Mouse (Mus musculus) midbrain, embryonic 13.5 days (tissue): Measurements from ENCODE around the gene Dazl. TPM values are rescaled to one million over a fixed set of nuclear protein-coding genes. Genes with fewer than 3 reads are reported as not detected.
"Not testable (repeated sequence)": the region's sequence is repeated elsewhere in the genome, so short reads cannot be mapped to it uniquely, and the experiment has no call there.

Experiments
- ATAC-seq: fragments of 200-750 bp; cut with Nextera tagmentation; 2 replicates; pipeline ENCODE4 v1.8.0; 2017; ENCODE audit warnings: mild to moderate bottlenecking, moderate TSS enrichment, moderate library complexity
- H3K27ac ChIP-seq: fragments of 300-500 bp; sonication (generic); 2 replicates; pipeline ENCODE4 v1.5.1; 2015; ENCODE audit warnings: inconsistent platforms, mild to moderate bottlenecking, moderate library complexity
- H3K27me3 ChIP-seq: fragments of 300-500 bp; sonication (generic); 2 replicates; pipeline ENCODE4 v1.6.1; 2015; ENCODE audit warnings: mild to moderate bottlenecking, inconsistent platforms
- H3K36me3 ChIP-seq: fragments of 300-500 bp; sonication (generic); 2 replicates; pipeline ENCODE4 v1.6.1; 2015; ENCODE audit warnings: mild to moderate bottlenecking, inconsistent platforms
- H3K4me1 ChIP-seq: fragments of 300-500 bp; sonication (generic); replicated peaks from 2 replicates; pipeline ENCODE4 v1.6.1; 2015; ENCODE audit warnings: inconsistent platforms
- H3K4me2 ChIP-seq: fragments of 300-500 bp; sonication (generic); replicated peaks from 2 replicates; pipeline ENCODE4 v1.6.1; 2015; ENCODE audit warnings: moderate library complexity, mild to moderate bottlenecking, inconsistent platforms
- H3K4me3 ChIP-seq: fragments of 300-500 bp; sonication (generic); replicated peaks from 2 replicates; pipeline ENCODE4 v1.5.1; 2015; ENCODE audit warnings: mild to moderate bottlenecking, inconsistent platforms
- H3K9ac ChIP-seq: fragments of 300-500 bp; sonication (generic); replicated peaks from 2 replicates; pipeline ENCODE4 v1.6.1; 2015; ENCODE audit warnings: mild to moderate bottlenecking, inconsistent platforms
- H3K9me3 ChIP-seq: fragments of 300-500 bp; sonication (generic); 2 replicates; pipeline ENCODE4 v1.6.1; 2016; ENCODE audit warnings: mild to moderate bottlenecking, inconsistent platforms
- WGBS: fragments of 180-500 bp; shearing (Covaris S2); methylation state at CpG from one replicate; pipeline ENCODE4 v1.1.7; 2015; 5-methylcytosine and 5-hydroxymethylcytosine counted together
- polyA plus RNA-seq: library from polyadenylated mRNA; unstranded; fragments of >200 nt; fragmentation: Nextera tagmentation; extraction: Ambion mirVana; gene quantifications from 2 replicates; pipeline ENCODE4 v1.2.1, GENCODE M21; 2015

Gene Dazl
- polyA plus RNA-seq, 1 experiment from 2014 or later, result 0.27 TPM

GRCm38 (mm10) chr17:50261615-50262014 lies 31.8 kb downstream of the Dazl start:
- not testable (repeated sequence) for H3K4me3 ChIP-seq, ATAC-seq, H3K27ac ChIP-seq, H3K9me3 ChIP-seq, H3K4me2 ChIP-seq, H3K27me3 ChIP-seq, H3K4me1 ChIP-seq, H3K9ac ChIP-seq, H3K36me3 ChIP-seq
- 82% methylated on average over 4 of the region's 4 CpGs for WGBS

GRCm38 (mm10) chr17:50260856-50261255 lies 32.6 kb downstream of the Dazl start:
- WGBS, result 87% methylated on average over 6 of the region's 6 CpGs
- H3K4me1 ChIP-seq, result no peaks in the 10 kb centered on the region
- H3K9ac ChIP-seq, result no peak overlapping the region
- no peaks in the 10 kb centered on the region for H3K27me3 ChIP-seq
- no peaks in the 10 kb centered on the region for H3K9me3 ChIP-seq
- no peak overlapping the region for H3K4me2 ChIP-seq
- no peaks in the 10 kb centered on the region for H3K36me3 ChIP-seq
- no peak overlapping the region for H3K4me3 ChIP-seq
- no peak overlapping the region for H3K27ac ChIP-seq
- no peak for ATAC-seq

GRCm38 (mm10) chr17:50246605-50247004 lies 46.8 kb downstream of the Dazl start:
- 69% methylated on average over 6 of the region's 6 CpGs for WGBS

GRCm38 (mm10) chr17:50244675-50245074 lies 48.8 kb downstream of the Dazl start:
- Histone ChIP-seq H3K9ac (no peak overlapping the region), H3K27me3 (no peaks in the 10 kb centered on the region), H3K4me1 (0 out of 2 replicates have a peak, but pooled peaks cover 3% of the 10 kb centered on the region), H3K4me3 (no peak overlapping the region), H3K36me3 (no peaks in the 10 kb centered on the region), H3K9me3 (no peaks in the 10 kb centered on the region), H3K4me2 (no peak overlapping the region), H3K27ac (no peak overlapping the region)
- ATAC-seq, result peak; percentile 53; the same call in 1 of the 2 replicates
- 78% methylated on average over 4 of the region's 4 CpGs for WGBS

More at GRCm38 (mm10) chr17:50246605-50247004, 46.8 kb downstream of the Dazl start:
- no peaks in the 10 kb centered on the region for H3K9me3 ChIP-seq
- H3K4me3 ChIP-seq, result no peak overlapping the region
- ATAC-seq, result no peak
- H3K4me2 ChIP-seq, result no peak overlapping the region
- H3K9ac ChIP-seq, result no peak overlapping the region
- no peaks in the 10 kb centered on the region for H3K36me3 ChIP-seq
- 0 out of 2 replicates have a peak, but pooled peaks cover 3% of the 10 kb centered on the region for H3K4me1 ChIP-seq
- no peaks in the 10 kb centered on the region for H3K27me3 ChIP-seq
- no peak overlapping the region for H3K27ac ChIP-seq

GRCm38 (mm10) chr17:50243326-50243725 lies 50.1 kb downstream of the Dazl start:
- ATAC-seq, result no peak
- no peak overlapping the region for H3K9ac ChIP-seq
- peaks cover 9% of the 10 kb centered on the region; the same call in 1 of the 2 replicates for H3K27me3 ChIP-seq
- H3K4me2 ChIP-seq, result no peak overlapping the region
- no peak overlapping the region for H3K4me3 ChIP-seq
- 90% methylated on average over 11 of the region's 11 CpGs for WGBS
- H3K9me3 ChIP-seq, result no peaks in the 10 kb centered on the region
- no peaks in the 10 kb centered on the region for H3K36me3 ChIP-seq
- H3K4me1 ChIP-seq, result 0 out of 2 replicates have a peak, but pooled peaks cover 3% of the 10 kb centered on the region
- no peak overlapping the region for H3K27ac ChIP-seq

GRCm38 (mm10) chr17:50237818-50238610 lies 55.4 kb downstream of the Dazl start:
- ATAC-seq, result peak; percentile 21
- Histone ChIP-seq H3K9me3 (no peaks in the 10 kb centered on the region), H3K4me2 (no peak overlapping the region), H3K4me1 (peaks cover 19% of the 10 kb centered on the region), H3K9ac (no peak overlapping the region), H3K36me3 (no peaks in the 10 kb centered on the region), H3K4me3 (no peak overlapping the region), H3K27ac (no peak overlapping the region), H3K27me3 (peaks cover 15% of the 10 kb centered on the region; the same call in 1 of the 2 replicates)
- WGBS, result 71% methylated on average over 11 of the region's 11 CpGs

- no peak overlapping the region for H3K9ac ChIP-seq
- WGBS, result 4% methylated on average over 8 of the region's 8 CpGs
- peaks cover 19% of the 10 kb centered on the region for H3K4me1 ChIP-seq
Observed at GRCm38 (mm10) chr17:50237436-50237709, 56.1 kb downstream of the Dazl start.

GRCm38 (mm10) chr17:50236702-50237435 lies 56.6 kb downstream of the Dazl start:
- H3K27ac ChIP-seq, result peak overlapping the region; percentile 89
- peak; percentile 93 for ATAC-seq
- H3K9me3 ChIP-seq, result no peaks in the 10 kb centered on the region
- H3K27me3 ChIP-seq, result peaks cover 15% of the 10 kb centered on the region; the same call in 1 of the 2 replicates
- 16% methylated on average over 9 of the region's 9 CpGs for WGBS
- H3K36me3 ChIP-seq, result no peaks in the 10 kb centered on the region
- H3K4me3 ChIP-seq, result no peak overlapping the region
- peaks cover 19% of the 10 kb centered on the region for H3K4me1 ChIP-seq
- peak overlapping the region; percentile 34 for H3K4me2 ChIP-seq
- peak overlapping the region; percentile 54 for H3K9ac ChIP-seq

More at GRCm38 (mm10) chr17:50237436-50237709, 56.1 kb downstream of the Dazl start:
- Histone ChIP-seq H3K4me2 (peak overlapping the region; percentile 34), H3K4me3 (no peak overlapping the region), H3K36me3 (no peaks in the 10 kb centered on the region), H3K9me3 (no peaks in the 10 kb centered on the region), H3K27ac (peak overlapping the region; percentile 89), H3K27me3 (peaks cover 15% of the 10 kb centered on the region; the same call in 1 of the 2 replicates)
- ATAC-seq, result peak; percentile 90

GRCm38 (mm10) chr17:50235943-50236701 lies 57.3 kb downstream of the Dazl start:
- no peak overlapping the region for H3K4me3 ChIP-seq
- peak; percentile 55 for ATAC-seq
- H3K4me1 ChIP-seq, result peaks cover 19% of the 10 kb centered on the region
- no peaks in the 10 kb centered on the region for H3K9me3 ChIP-seq
- H3K27me3 ChIP-seq, result peaks cover 15% of the 10 kb centered on the region; the same call in 1 of the 2 replicates
- no peaks in the 10 kb centered on the region for H3K36me3 ChIP-seq
- no peak overlapping the region for H3K9ac ChIP-seq
- H3K4me2 ChIP-seq, result no peak overlapping the region
- peak overlapping the region; percentile 89 for H3K27ac ChIP-seq
- 36% methylated on average over 13 of the region's 13 CpGs for WGBS

GRCm38 (mm10) chr17:50233956-50234355 lies 59.5 kb downstream of the Dazl start:
- Histone ChIP-seq H3K4me2 (no peak overlapping the region), H3K4me1 (peaks cover 19% of the 10 kb centered on the region), H3K27me3 (0 out of 2 replicates have a peak, but pooled peaks cover 11% of the 10 kb centered on the region), H3K4me3 (no peak overlapping the region), H3K27ac (no peak overlapping the region), H3K9me3 (no peaks in the 10 kb centered on the region), H3K36me3 (no peaks in the 10 kb centered on the region), H3K9ac (no peak overlapping the region)
- no peak for ATAC-seq
- 95% methylated on average over 5 of the region's 5 CpGs for WGBS

GRCm38 (mm10) chr17:50232821-50233220 lies 60.6 kb downstream of the Dazl start:
- no peak for ATAC-seq
- no peaks in the 10 kb centered on the region for H3K9me3 ChIP-seq
- 0 out of 2 replicates have a peak, but pooled peaks cover under 1% of the 10 kb centered on the region for H3K27me3 ChIP-seq
- H3K4me2 ChIP-seq, result no peak overlapping the region
- no peaks in the 10 kb centered on the region for H3K36me3 ChIP-seq
- no peak overlapping the region for H3K9ac ChIP-seq
- H3K27ac ChIP-seq, result no peak overlapping the region
- H3K4me1 ChIP-seq, result peaks cover 19% of the 10 kb centered on the region
- no peak overlapping the region for H3K4me3 ChIP-seq
- WGBS, result 89% methylated on average over 11 of the region's 11 CpGs
